Mouse (Mus musculus) adipocyte (in vitro differentiated cells): ENCODE measurements at regions not wholly inside any gene's neighbourhood (a gene's known extent, or its start where the extent isn't known, plus 50 kb on each side); places are given as distances from the start of the nearest gene placed in this dataset.
"Not testable (repeated sequence)": the region's sequence is repeated elsewhere in the genome, so short reads cannot be mapped to it uniquely, and the experiment has no call there.

Source experiments
- DNase-seq: peaks from one replicate; pipeline ENCODE4 v3.0.0-alpha.2; 2016; ENCODE audit warnings: low spot score

GRCm38 (mm10) chr8:96174996-96175395, 286.6 kb upstream of the Got2 start:
- no peak for DNase-seq

- DNase-seq = no peak
Observed at GRCm38 (mm10) chr8:96164933-96165332, 276.6 kb upstream of the Got2 start.

GRCm38 (mm10) chr8:96159899-96160298, 271.6 kb upstream of the Got2 start:
- no peak for DNase-seq

GRCm38 (mm10) chr8:96152496-96153250, 264.3 kb upstream of the Got2 start:
- peak; percentile 8 for DNase-seq

GRCm38 (mm10) chr8:96152056-96152455, 263.7 kb upstream of the Got2 start:
- DNase-seq = no peak

GRCm38 (mm10) chr8:96151065-96151472, 262.7 kb upstream of the Got2 start:
- no peak for DNase-seq

GRCm38 (mm10) chr8:96132183-96132582, 243.8 kb upstream of the Got2 start:
- DNase-seq = no peak

- no peak for DNase-seq
Observed at GRCm38 (mm10) chr8:96128329-96128728, 240.0 kb upstream of the Got2 start.

- DNase-seq = no peak
Observed at GRCm38 (mm10) chr8:96100817-96101216, 212.5 kb upstream of the Got2 start.

GRCm38 (mm10) chr8:96092931-96093330, 204.6 kb upstream of the Got2 start:
- no peak for DNase-seq

GRCm38 (mm10) chr8:96090231-96090630, 201.9 kb upstream of the Got2 start:
- no peak for DNase-seq

GRCm38 (mm10) chr8:96068306-96068705, 180.0 kb upstream of the Got2 start:
- DNase-seq = no peak

- no peak for DNase-seq
Observed at GRCm38 (mm10) chr8:96047686-96048085, 159.3 kb upstream of the Got2 start.

GRCm38 (mm10) chr8:96042335-96042734, 154.0 kb upstream of the Got2 start:
- DNase-seq = no peak

- DNase-seq = no peak
Observed at GRCm38 (mm10) chr8:96040216-96040615, 151.9 kb upstream of the Got2 start.

GRCm38 (mm10) chr8:96018742-96019141, 130.4 kb upstream of the Got2 start:
- not testable (repeated sequence) for DNase-seq

GRCm38 (mm10) chr8:96012002-96012401, 123.7 kb upstream of the Got2 start:
- DNase-seq = no peak

GRCm38 (mm10) chr8:95991826-95992463, 103.6 kb upstream of the Got2 start:
- no peak for DNase-seq

- DNase-seq = no peak
Observed at GRCm38 (mm10) chr8:95988616-95989380, 100.5 kb upstream of the Got2 start.

- DNase-seq = no peak
Observed at GRCm38 (mm10) chr8:95987011-95987440, 98.7 kb upstream of the Got2 start.

- no peak for DNase-seq
Observed at GRCm38 (mm10) chr8:95986410-95986809, 98.1 kb upstream of the Got2 start.

- DNase-seq = no peak
Observed at GRCm38 (mm10) chr8:95983690-95984089, 95.3 kb upstream of the Got2 start.

- DNase-seq = no peak
Observed at GRCm38 (mm10) chr8:95980405-95980804, 92.1 kb upstream of the Got2 start.
